Mouse (Mus musculus) bone marrow, adult 2 months (tissue): ENCODE measurements around the gene Arl3. TPM values are rescaled to one million over a fixed set of nuclear protein-coding genes. Genes with fewer than 3 reads are reported as not detected.

Source experiments
- H3K27ac ChIP-seq: fragments of 200-500 bp; 2 replicates; pipeline ENCODE4 v1.5.1; 2012; ENCODE audit warnings: low read depth, mild to moderate bottlenecking, control low read depth, inconsistent platforms, low read length; ENCODE audit not compliant: control insufficient read depth, poor library complexity, insufficient read depth
- H3K4me1 ChIP-seq: fragments of 200-500 bp; 2 replicates; pipeline ENCODE4 v1.6.1; 2011; ENCODE audit warnings: low read length; ENCODE audit not compliant: control insufficient read depth, insufficient read depth
- H3K4me3 ChIP-seq: fragments of 200-500 bp; replicated peaks from 2 replicates; pipeline ENCODE3; 2011; ENCODE audit warnings: mild to moderate bottlenecking, low read depth, low read length, control low read depth; ENCODE audit not compliant: control insufficient read depth
- CTCF ChIP-seq: fragments of 200-500 bp; IDR thresholded peaks from 2 replicates; pipeline ENCODE4 v1.5.1; 2011; ENCODE audit warnings: low read length, control low read depth; ENCODE audit not compliant: control insufficient read depth, insufficient read depth
- POLR2A ChIP-seq: fragments of 200-500 bp; IDR thresholded peaks from 2 replicates; pipeline ENCODE4 v1.6.1; 2011; ENCODE audit warnings: low read depth, mild to moderate bottlenecking, control low read depth, low read length, borderline replicate concordance; ENCODE audit not compliant: control insufficient read depth
- WGBS: fragments of 180-500 bp; shearing (Covaris S2); methylation state at CpG from one replicate; pipeline ENCODE4 v1.1.7; 2018; 5-methylcytosine and 5-hydroxymethylcytosine counted together
- polyA plus RNA-seq: library from polyadenylated mRNA; stranded (reverse); fragments of >200 nt; gene quantifications from 2 replicates; pipeline ENCODE4 v1.2.4, GENCODE M21; 2011; ENCODE audit warnings: low replicate concordance; ENCODE audit not compliant: missing spikeins, insufficient read depth, insufficient read length

Arl3 gene
- polyA plus RNA-seq, 1 experiment, result 18.3 TPM

- TF ChIP-seq POLR2A, result no peak
- peak overlapping the region; percentile 38; the same call in 1 of the 2 replicates for H3K27ac ChIP-seq
- H3K4me1 ChIP-seq, result peaks cover 23% of the 10 kb centered on the region
- H3K4me3 ChIP-seq, result no peak overlapping the region
- 1% methylated on average over 15 of the region's 15 CpGs for WGBS
Measured at GRCm38 (mm10) chr19:46522433-46523044, 50.5 kb downstream of the Arl3 start.

GRCm38 (mm10) chr19:46521698-46522097, 51.3 kb downstream of the Arl3 start:
- H3K4me3 ChIP-seq, result no peak overlapping the region
- TF ChIP-seq POLR2A (no peak), CTCF (no peak)
- H3K27ac ChIP-seq, result no peak overlapping the region
- peaks cover 23% of the 10 kb centered on the region for H3K4me1 ChIP-seq

GRCm38 (mm10) chr19:46518828-46519621, 54.0 kb downstream of the Arl3 start:
- Histone ChIP-seq H3K27ac (no peak overlapping the region), H3K4me1 (peaks cover 18% of the 10 kb centered on the region), H3K4me3 (no peak overlapping the region)
- TF ChIP-seq CTCF, result no peak
- TF ChIP-seq POLR2A, result no peak
- 28% methylated on average over 5 of the region's 5 CpGs for WGBS

GRCm38 (mm10) chr19:46518352-46518787, 54.6 kb downstream of the Arl3 start:
- H3K4me1 ChIP-seq, result peaks cover 11% of the 10 kb centered on the region
- 1% methylated on average over 13 of the region's 13 CpGs for WGBS
- H3K27ac ChIP-seq, result peak overlapping the region; percentile 12; the same call in 1 of the 2 replicates
- H3K4me3 ChIP-seq, result no peak overlapping the region
- TF ChIP-seq POLR2A, result no peak
- no peak for TF ChIP-seq CTCF

- H3K4me1 ChIP-seq, result peaks cover 8% of the 10 kb centered on the region
Measured at GRCm38 (mm10) chr19:46517529-46518351, 55.3 kb downstream of the Arl3 start.

GRCm38 (mm10) chr19:46516667-46517528, 56.1 kb downstream of the Arl3 start:
- TF ChIP-seq CTCF (no peak), POLR2A (no peak)
- H3K4me1 ChIP-seq, result peaks cover 6% of the 10 kb centered on the region
- WGBS, result 55% methylated on average over 3 of the region's 3 CpGs
- no peak overlapping the region for H3K4me3 ChIP-seq
- no peak overlapping the region for H3K27ac ChIP-seq

More at GRCm38 (mm10) chr19:46517529-46518351, 55.3 kb downstream of the Arl3 start:
- Histone ChIP-seq H3K27ac (peak overlapping the region; percentile 29), H3K4me3 (no peak overlapping the region)
- 25% methylated on average over 14 of the region's 14 CpGs for WGBS
- TF ChIP-seq CTCF, result no peak
- TF ChIP-seq POLR2A, result no peak

GRCm38 (mm10) chr19:46515287-46515821, 57.6 kb downstream of the Arl3 start:
- no peak overlapping the region for H3K4me3 ChIP-seq
- TF ChIP-seq CTCF (no peak), POLR2A (no peak)
- no peak overlapping the region for H3K27ac ChIP-seq
- WGBS, result 84% methylated on average over 24 of the region's 24 CpGs
- peaks cover 6% of the 10 kb centered on the region for H3K4me1 ChIP-seq
